Mouse (Mus musculus): Measurements from ENCODE around the gene Ccl2. TPM values are rescaled to one million over a fixed set of nuclear protein-coding genes. Genes with fewer than 3 reads are reported as not detected.

Gene Ccl2
- total RNA-seq, 2 experiments from 2014 or later, result 0.80 to 1.7 TPM

DNA sequence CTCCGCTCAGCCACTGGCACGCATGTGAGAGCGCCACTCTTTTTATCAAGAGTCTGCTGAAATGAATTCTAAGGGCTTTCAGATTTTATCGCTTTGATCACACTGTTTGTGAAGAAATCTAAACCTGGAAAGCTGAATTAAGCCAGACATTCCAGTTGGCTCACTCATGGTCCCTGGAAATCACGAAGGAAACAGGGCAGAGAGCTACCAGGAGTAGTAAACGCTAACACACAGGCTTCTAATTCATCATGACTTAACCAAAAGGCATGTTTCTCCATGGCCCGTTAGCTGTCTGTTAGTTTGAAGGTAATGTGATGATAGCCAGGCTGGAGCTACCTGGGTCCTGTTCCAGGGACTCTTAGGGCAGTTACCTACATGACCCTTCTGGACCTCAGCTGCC, 925 bp upstream of the Ccl2 start:
- DNase-seq (ENCODE audit: low spot score in 2 of 2), result no peak

DNA sequence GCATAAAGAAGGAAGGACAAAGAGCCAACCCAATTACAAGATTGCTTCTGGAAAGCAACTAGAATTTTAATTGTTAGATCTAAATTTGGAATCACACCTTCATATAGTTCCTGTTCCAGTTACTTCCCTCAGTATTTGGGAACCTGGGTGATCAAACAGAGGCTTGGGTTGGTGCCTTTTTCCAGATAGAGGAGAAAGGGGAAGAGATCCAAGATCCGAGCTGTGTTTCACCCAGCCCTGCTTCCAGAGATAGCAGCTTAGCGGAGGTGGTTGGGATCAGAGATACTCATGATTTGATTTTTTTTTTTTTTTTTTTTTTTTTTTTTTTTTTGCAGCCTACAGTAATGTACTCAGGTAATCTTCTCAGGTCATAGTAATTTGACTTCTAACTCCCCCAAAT, 486 bp downstream of the Ccl2 start:
- no peak for DNase-seq (ENCODE audit: low spot score in 2 of 2)

DNA sequence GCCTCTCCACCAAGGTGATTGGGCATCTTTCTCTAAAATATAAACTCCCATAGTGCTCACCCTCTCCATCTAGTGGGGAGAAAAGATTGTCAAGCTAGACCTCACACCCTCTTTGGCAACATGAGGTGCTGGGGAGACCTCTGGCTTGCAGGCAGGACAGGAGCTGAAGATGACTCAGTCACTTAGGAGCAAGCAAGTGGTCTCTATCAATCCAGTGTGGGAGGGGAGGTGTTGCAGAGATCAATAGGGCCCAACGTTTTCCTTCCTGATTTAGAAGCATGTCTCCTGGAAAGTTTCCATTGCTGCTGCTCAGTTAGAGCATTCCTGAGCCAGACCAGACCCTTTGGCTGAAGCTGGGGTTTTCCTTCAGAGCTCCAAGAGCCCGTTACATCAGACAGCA, 3.2 kb downstream of the Ccl2 start, which contains the start of gene Gm17268:
Gene Gm17268, minus strand, starts transcription at position 28 of the 400 bp plus-strand sequence.
- no peak for DNase-seq (ENCODE audit: low spot score in 2 of 2)

DNA sequence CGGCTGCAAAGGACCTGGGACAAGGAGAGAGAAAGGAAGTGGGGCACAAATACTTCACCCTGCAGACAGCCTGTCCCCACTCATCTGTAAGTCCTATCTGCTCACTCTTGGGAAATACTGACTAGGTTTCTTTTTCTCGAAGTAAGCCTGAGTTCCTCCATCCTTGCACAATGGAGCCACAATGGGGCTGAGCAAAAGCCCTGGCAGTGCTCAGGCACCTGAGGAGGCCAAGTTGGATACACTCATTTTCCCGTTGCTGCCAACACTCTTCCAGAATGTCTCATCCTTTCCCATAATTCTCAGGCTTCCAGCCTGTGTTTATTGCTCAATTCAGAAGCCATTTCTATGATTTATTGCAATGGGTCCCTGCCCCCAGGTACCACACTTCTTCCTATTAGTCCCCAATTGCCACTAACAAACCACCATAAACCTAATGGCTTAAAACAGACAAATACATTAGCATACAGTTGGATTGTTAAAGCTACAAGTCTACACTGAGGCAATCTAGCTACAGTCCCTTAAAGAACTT, 3.8 kb downstream of the Ccl2 start:
- DNase-seq (ENCODE audit: low spot score in 2 of 2), result no peak

DNA sequence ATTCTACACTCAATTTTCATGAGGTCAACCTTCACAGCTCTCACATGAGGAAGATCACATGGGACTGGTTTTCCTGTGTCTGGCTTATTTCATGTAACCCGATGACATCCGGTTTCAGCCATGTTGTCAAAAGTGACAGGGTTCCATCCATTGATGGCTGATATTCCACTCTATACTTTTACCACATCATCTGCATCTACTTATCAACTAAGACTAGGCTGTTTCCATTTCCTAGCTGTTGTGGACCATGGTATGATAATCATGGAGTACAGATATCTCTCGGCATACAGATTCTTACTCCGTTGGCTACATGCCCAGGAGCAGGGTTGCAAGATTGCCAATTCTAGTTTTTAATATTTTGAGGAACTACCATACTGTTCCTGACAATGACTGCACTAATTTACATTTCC, 6.3 kb downstream of the Ccl2 start:
- DNase-seq (ENCODE audit: low spot score in 2 of 2), result no peak

DNA sequence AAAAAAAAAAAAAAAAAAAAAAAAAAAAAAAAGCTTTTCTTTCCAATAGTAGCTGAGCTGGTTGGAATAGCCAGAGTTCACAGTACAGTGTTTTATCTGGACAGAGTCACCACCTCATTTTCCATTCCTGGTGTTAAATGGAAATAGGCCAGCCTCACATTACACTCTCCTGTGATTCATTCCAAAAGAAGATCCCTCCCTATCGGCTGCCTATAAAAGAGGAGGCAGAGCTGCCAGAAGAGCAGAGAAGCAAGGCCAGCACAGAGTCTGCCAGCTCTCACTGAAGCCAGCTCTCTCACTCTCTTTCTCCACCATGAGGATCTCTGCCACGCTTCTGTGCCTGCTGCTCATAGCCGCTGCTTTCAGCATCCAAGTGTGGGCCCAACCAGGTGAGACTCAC, 10.1 kb downstream of the Ccl2 start, which contains the start of gene Ccl7:
Gene Ccl7, plus strand, starts transcription at position 242 of the 400 bp plus-strand sequence.
- DNase-seq (ENCODE audit: low spot score in 2 of 2), result peak; percentile 32 to 43

DNA sequence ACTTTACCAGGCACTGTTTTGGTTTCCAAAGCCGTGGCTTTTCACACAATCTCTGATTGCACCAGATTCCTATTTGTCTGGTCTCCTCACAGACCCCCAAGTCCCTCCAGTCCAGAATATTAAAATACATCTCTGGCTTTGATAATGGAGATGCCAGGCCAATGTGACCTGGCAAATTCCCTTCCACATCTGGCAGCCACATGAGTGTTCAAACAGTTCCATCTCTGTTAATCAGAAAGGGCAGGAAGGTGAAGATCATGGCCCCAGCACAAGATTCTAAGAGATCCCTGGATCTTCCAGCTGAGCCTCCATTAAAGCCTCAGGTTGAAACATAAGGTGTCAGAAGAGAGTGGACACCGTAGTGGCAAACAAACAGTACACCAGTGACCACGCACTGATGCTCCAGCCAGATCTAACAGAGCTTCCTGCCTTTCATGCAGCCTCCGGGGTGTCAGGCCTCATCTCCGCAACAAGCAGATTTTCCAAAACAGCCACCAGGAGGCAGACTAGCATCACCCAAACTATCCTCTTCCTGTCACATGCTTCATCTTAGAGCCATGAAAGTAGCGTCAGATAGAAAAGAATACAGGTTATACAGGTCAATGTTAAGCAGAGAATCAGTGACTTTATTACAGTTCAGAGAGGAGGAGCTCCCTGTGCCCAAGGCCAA, 12.5 kb downstream of the Ccl2 start:
- peak; percentile 17 to 40 for DNase-seq (ENCODE audit: low spot score in 2 of 2)

DNA sequence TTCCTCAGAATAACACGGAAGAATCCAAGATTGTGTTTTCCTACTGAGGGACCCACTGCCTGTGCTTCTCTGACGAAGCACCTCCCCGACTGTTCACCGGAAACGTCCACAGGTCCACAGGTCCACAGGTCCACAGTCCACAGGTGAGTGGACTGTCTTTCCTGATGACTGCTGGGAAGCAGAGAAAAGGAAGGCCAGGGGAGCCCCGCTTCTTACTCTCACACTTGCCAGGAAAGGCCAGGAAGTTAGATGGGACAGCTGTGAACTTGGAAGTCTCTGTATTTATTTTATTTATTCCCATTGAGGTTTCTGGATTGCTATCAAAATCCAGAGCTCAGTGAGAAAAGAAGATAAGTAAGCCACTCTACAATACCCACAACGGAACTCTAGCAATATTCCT, 18.5 kb downstream of the Ccl2 start:
- no peak for DNase-seq (ENCODE audit: low spot score in 2 of 2)

DNA sequence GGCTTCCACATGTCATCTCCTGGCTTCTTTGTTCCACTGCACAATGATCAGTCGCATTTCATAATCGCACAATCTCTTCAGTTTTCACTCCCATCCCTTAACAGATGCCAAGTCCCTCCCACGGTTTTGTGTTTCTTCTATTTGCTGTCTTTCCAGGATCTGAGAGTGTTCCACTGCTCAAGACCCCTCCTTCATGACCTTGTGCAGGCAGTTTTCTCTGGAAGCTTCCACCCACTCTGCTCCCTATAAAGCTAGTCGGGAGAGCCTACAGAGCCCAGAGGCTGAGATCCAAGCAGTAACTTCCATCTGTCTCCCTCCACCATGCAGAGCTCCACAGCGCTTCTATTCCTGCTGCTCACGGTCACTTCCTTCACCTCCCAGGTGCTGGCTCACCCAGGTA, 22.3 kb downstream of the Ccl2 start, which contains the start of gene Ccl11:
Gene Ccl11, plus strand, starts transcription at position 178 of the 400 bp plus-strand sequence.
- no peak for DNase-seq (ENCODE audit: low spot score in 2 of 2)

DNA sequence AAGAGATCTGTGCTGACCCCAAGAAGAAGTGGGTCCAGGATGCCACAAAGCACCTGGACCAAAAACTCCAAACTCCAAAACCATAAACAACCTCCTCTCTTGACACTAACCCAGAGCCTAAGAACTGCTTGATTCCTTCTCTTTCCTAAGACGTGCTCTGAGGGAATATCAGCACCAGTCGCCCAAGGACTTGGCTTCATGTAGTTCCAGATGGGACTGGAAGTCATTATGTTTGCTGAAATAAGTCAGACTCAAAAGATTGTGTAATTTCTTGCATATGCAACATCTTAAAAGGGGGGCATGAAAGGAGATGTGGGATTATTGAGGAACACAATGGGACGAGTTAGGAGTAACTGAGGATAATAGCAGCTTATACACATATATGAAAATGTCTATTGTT, 26.9 kb downstream of the Ccl2 start:
- no peak for DNase-seq (ENCODE audit: low spot score in 2 of 2)

DNA sequence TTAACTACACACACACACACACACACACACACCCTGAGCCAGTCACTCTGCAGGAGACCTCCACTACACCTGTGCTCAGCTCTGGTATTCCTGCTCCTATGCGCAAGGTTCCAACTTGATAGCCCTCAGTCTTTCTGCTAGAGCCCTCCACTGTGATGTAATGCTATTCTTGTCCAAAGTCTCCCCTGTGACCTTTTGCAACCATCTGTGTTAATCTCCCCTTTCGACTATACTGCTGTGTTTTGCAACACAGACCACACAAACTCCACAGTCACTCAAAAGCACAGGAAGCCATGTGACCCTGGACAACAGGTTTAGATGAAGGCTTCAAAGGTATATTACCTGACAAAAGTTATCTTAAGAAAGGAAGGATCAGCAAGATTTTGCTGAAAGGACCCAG, 28.1 kb downstream of the Ccl2 start:
- no peak for DNase-seq (ENCODE audit: low spot score in 2 of 2)

DNA sequence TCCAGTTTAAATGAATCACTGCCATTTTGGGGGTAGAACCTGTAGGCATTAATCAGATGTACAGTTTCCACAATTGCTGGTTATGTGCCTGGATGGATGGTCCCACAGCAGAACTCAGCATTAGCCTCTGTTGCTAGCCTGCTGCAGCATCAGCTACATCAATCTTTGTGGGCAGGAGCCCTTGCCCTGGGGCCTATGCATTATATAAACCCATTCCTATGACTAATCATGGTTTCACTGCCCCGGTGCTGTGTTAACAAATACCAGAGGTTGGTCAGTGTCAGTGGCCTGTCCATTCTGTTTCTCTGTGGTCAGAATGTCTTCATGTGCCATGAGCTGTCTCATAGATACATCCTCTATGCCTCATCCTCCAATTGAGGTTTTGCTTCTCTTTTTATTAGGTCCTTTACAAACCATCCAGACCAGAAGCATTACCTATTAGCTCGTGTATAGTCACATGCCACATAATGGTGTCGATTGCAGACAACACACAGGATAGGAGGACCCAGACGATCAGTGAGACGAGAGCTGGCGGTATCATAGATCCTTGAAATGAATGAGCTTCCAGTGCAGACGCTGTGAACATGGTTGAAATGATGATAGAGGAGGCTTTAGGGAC, 31.7 kb downstream of the Ccl2 start:
- DNase-seq (ENCODE audit: low spot score in 2 of 2), result no peak

DNA sequence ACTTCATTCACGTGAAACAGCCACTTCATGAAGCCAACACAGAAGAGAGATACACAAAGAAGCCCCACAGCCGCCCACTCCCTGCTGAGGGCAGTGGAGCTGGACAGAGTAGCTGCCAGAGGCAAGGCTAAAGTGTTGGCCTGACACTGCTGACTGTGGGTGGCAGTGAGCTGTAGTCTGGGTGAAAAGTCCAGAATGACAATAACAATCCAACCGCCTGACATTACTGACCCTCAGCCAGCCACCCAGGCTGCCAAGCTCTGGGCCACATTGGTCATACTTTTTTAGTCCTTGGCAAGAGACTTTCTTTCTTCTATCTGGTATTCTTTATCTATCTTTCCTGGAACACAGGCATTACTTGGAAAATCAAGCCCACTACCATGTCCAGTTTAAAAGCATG, 35.7 kb downstream of the Ccl2 start:
- DNase-seq (ENCODE audit: low spot score in 2 of 2), result no peak

DNA sequence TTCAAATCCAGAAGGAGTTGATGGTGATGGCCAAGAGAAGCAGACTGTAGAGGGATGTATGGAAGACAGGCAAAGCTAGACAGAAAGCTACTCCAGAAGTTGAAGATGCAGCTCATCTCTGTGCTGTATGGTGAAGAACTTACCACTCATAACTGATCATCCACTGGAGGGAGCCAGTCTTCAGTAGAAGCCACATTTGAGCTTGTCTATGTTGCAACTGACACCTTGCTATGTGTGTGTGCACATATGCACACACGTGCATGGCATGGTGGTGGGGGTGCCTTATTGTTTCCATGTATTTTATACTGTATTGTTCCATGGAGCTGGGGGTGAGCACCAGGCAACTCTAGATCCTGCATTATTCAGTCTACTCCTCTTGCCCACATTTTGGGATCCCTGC, 37.0 kb downstream of the Ccl2 start:
- DNase-seq (ENCODE audit: low spot score in 2 of 2), result no peak

DNA sequence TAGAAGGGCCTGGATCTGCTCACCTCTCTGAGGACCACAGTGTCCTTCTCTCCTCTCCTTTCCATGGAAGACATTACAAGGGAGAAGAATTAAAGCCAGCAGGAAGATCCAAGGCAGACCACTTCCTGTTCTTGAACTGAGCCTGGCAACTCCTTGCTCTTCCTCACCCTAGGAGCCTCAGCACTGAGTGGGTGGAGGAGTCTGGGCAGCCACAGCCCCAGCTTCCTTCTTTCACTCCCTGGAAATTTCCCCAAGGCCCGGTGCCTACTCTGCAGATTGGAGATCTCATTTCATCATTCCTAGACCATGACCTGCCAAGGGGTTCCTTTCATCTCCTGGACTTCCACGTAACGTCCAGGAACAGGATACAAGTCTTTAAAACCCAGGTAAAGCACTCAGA, 37.6 kb downstream of the Ccl2 start:
- DNase-seq (ENCODE audit: low spot score in 2 of 2), result no peak

DNA sequence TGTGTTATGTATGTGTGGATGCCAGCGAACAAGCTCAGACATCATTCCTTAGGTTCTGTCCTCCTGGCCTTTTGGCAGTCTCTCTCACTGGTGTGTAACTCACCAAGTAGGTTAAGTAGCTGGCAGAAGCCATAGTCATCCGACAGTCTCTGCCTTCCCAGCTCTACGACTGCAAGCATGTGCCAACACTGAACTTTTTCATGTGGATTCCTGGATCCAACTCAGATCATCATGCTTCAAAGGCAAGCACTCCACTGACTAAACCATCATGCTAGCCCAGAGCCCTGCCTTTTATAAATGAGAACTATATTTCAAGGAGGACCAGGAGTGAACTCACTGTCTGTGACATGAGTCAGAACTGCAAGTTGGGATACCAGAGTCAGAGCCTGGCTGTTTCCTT, 38.3 kb downstream of the Ccl2 start:
- DNase-seq (ENCODE audit: low spot score in 2 of 2), result no peak

DNA sequence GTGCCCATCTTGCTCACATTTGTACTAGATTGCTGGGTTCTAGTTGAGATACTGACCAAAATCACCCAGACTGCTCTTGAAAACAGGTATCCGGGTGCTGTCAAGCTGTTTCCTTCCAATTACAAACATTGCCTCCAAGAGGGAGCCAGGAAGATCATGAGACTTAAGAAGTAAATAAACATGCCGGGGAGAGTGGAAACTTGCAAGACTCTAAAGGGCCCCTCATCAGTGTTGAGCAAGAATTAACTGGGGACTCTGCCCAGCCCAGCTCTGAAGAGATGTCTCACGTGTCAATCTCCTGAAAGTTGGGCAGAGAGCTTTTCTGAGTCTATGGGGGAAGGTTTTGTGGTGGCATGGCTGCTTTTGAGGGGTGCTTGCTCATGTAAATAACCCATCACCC, 41.7 kb downstream of the Ccl2 start:
- DNase-seq (ENCODE audit: low spot score in 2 of 2), result no peak

DNA sequence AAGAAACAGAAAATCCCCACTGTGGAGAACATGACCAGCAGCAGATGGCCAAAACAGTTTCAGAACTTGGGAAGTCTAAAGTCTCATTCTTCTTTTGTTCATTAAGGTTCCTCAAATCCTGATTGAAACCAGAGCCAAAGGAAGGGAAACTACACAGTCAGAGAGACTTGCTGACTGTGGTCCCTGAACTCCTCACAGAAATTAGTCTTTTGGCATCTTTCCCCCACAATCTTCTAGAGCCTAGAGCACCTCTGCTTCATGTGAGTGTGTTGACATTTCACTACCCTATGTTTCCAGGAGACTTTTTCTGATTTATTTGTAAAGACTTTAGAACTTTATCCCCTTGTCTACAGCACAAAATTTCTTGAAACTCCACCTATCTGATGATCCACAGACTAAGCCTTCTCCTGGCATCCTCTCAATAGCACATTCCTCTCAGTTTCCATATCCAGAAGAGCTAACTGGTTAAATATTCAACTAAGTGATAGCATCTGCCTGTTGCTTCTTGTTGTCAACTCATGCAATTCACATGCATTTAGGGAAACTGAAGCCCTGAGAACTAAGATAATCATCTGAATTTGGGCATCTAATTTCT, 42.9 kb downstream of the Ccl2 start:
- DNase-seq (ENCODE audit: low spot score in 2 of 2), result no peak

DNA sequence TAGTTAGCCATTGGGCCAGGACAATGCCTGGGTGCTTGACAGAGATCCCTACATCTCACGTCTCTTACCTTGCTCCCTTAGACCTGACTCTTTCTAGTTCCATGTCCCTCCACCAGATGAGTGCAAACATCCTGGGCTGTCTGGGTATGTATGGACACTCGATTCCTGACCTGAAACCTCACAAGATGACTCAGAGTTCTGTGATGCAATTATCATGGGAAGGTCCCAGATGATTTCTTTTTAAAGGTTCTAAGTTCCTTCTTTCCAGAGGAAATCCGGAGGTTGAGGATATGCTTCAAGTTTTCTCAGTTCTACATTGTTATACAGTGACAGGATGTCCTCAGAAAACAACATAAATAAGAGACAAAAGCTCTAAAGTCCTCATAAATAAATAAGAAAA, 45.5 kb downstream of the Ccl2 start:
- DNase-seq (ENCODE audit: low spot score in 2 of 2), result no peak

DNA sequence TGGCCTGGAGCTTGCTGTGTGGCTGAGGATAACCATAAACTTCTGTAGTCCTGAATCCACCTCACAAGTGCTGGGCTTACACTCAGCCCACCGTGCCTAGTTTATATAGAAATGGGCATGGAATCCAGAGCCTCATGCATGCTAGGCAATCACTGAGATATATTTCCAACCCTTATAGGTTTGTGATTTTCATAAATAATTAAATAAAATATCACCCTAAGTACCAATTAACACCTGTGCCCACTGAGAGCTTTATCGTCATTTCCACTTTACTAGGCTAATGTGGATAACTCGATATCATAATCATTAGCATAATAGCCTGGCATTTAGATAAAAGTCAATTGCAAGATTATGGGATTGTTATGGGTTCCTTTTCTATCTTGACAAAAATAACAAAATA, 49.0 kb downstream of the Ccl2 start:
- DNase-seq (ENCODE audit: low spot score in 2 of 2), result no peak

Measured in adrenal gland, adult 18-20 months (tissue).